Mouse (Mus musculus): ENCODE data around the gene B4galt1. TPM values are rescaled to one million over a fixed set of nuclear protein-coding genes. Genes with fewer than 3 reads are reported as not detected.

Gene B4galt1
- 47.9 and 157 TPM in 2 replicates for polyA plus RNA-seq (2012; ENCODE audit: low replicate concordance)

GRCm38 (mm10) chr4:40853565-40854386, at the start of gene B4galt1:
TSS of gene B4galt1 (minus strand) at chr4:40854005.

GRCm38 (mm10) chr4:40757780-40758420, 95.9 kb downstream of the B4galt1 start, which contains the start of gene Smu1:
TSS of gene Smu1 (minus strand) at chr4:40757923.

Other genes starting within 250 kb of the B4galt1 start
- gene Aptx, start 150.8 kb downstream of the B4galt1 start, polyA plus RNA-seq (2012; ENCODE audit: low replicate concordance), result 1.5 and 6.8 TPM in 2 replicates
- gene Dnaja1, start 131.9 kb downstream of the B4galt1 start, polyA plus RNA-seq (2012; ENCODE audit: low replicate concordance), result 24.6 and 88.9 TPM in 2 replicates
- gene Smu1, start 96.1 kb downstream of the B4galt1 start, polyA plus RNA-seq (2012; ENCODE audit: low replicate concordance), result 5.3 and 5.6 TPM in 2 replicates
- not detected in 2 replicates for gene Spink4, start 66.0 kb upstream of the B4galt1 start, polyA plus RNA-seq (2012; ENCODE audit: low replicate concordance)
- gene Bag1, start 94.3 kb upstream of the B4galt1 start, polyA plus RNA-seq (2012; ENCODE audit: low replicate concordance), result 141 and 280 TPM in 2 replicates
- 6.9 and 8.3 TPM in 2 replicates for gene Chmp5, start 94.4 kb upstream of the B4galt1 start, polyA plus RNA-seq (2012; ENCODE audit: low replicate concordance)
- 17.9 and 21.0 TPM in 2 replicates for gene Nfx1, start 116.9 kb upstream of the B4galt1 start, polyA plus RNA-seq (2012; ENCODE audit: low replicate concordance)
- gene Aqp7, start 194.1 kb upstream of the B4galt1 start, polyA plus RNA-seq (2012; ENCODE audit: low replicate concordance), result not detected in 2 replicates
- 0.88 and 3.4 TPM in 2 replicates for gene Aqp3, start 244.2 kb upstream of the B4galt1 start, polyA plus RNA-seq (2012; ENCODE audit: low replicate concordance)

Data from hematopoietic multipotent progenitor cell, adult 10-12 weeks (in vitro differentiated cells).